Comparison of ENCODE assay signal across 10 mouse cellular contexts in the genomic region with DNA sequence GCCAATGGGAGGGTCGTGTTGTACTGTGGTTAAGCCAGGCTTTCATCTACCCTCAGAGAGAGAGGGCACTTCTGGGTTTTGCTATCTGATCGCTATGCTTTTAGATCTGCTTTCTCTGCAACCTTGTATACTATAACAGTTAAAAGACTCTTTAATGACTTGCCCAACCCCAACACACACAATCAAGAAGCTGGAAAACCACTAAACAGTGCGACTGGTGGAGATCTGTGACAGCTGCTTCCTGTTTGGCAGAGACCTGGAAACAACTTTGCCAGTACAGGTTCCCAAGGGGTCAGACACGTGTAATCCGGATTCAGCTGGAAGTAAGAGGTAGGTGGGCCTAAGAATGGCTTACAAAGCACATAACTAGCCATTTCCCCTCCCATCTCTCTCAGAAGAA.
DNase-seq lines count a peak whose midpoint lies in the region; TF ChIP-seq lines count a peak whose summit lies in the region.
"Had no signal": no experiment of that assay in that cellular context is flagged by ENCODE, and none has a peak within 500 bp of the region (broad histone marks: within the 10 kb centered on the region; RNA-seq: fewer than 3 reads in every experiment).

No protein-coding gene starts in this region.

- 2% methylated on average over 5 of the region's 5 CpGs for WGBS in thymus, adult 2 months

- H3K36me3 ChIP-seq in thymus, adult 2 months (ENCODE audit: control insufficient read depth, insufficient read depth, low read length) = no peaks in the 10 kb centered on the region
- no peaks in the 10 kb centered on the region for H3K36me3 ChIP-seq in splenic B cell, adult 2 months (ENCODE audit: control insufficient read depth, insufficient read depth, low read length, poor library complexity, severe bottlenecking)

- H3K4me3 ChIP-seq in thymus, adult 2 months (ENCODE audit: control insufficient read depth, insufficient read depth, low read length) = no peak overlapping the region

- peaks cover 38% of the 10 kb centered on the region for H3K4me1 ChIP-seq in thymus, adult 2 months (replicated peaks; ENCODE audit: control insufficient read depth, insufficient read depth, low read length)

- intact Hi-C loops in heart, postnatal 10 days (cut with DNase I) = no loop called here

- H3K27me3 ChIP-seq in thymus, adult 2 months (ENCODE audit: control insufficient read depth, insufficient read depth, low read length) = no peaks in the 10 kb centered on the region
- no peaks in the 10 kb centered on the region for H3K27me3 ChIP-seq in splenic B cell, adult 2 months (ENCODE audit: control insufficient read depth, insufficient read depth, low read length, poor library complexity, severe bottlenecking)

- no peak for TF ChIP-seq POLR2A in thymus, adult 2 months (IDR thresholded peaks at IDR 0.05; ENCODE audit: control insufficient read depth, extremely low read depth, insufficient read depth, low read length, poor library complexity)

- no peak for DNase-seq in thymus, adult 2 months
- no peak for DNase-seq in thymus, postnatal 4 days
- DNase-seq in T-cell, adult 2 months (ENCODE audit: low spot score) = peak; percentile 56
- peak; percentile 50 to 65 for DNase-seq in heart, postnatal 10 days
- peak; percentile 43 for DNase-seq in splenic B cell, adult 2 months (ENCODE audit: low read depth, low spot score)
- no peak for DNase-seq in urinary bladder, adult 18-20 months (ENCODE audit: low spot score in 2 of 2)
- DNase-seq in kidney, postnatal 10 days = no peak
- DNase-seq: kidney, postnatal 4 days had no signal

- peak overlapping the region; percentile 26 for H3K27ac ChIP-seq in thymus, adult 2 months (ENCODE audit: control insufficient read depth, insufficient read depth, low read length)
- H3K27ac ChIP-seq: hindbrain, postnatal 0 days; stomach, postnatal 0 days had no signal

- TF ChIP-seq CTCF in thymus, adult 2 months (IDR thresholded peaks at IDR 0.05; ENCODE audit: borderline replicate concordance, control insufficient read depth, extremely low read depth, insufficient read depth, low read length, poor library complexity) = no peak

Comparison
In these comparisons a context has a peak if more than half of its experiments do, and no peak if none do; other contexts are left out.
1. DNase-seq: peak in T-cell, adult 2 months (single experiment), heart, postnatal 10 days (2 of 2) and splenic B cell, adult 2 months (single experiment); none in thymus, adult 2 months (single experiment), thymus, postnatal 4 days (single experiment), urinary bladder, adult 18-20 months (0 of 2) and kidney, postnatal 10 days (single experiment).